ENCODE assay signal across 9 mouse cellular contexts in genomic region chr3:27584607-27585605, GRCm38 (mm10).
DNase-seq lines count a peak whose midpoint lies in the region; ATAC-seq and TF ChIP-seq lines count a peak whose summit lies in the region.
"Had no signal": no experiment of that assay in that cellular context is flagged by ENCODE, and none has a peak within 500 bp of the region (broad histone marks: within the 10 kb centered on the region; RNA-seq: fewer than 3 reads in every experiment).

No protein-coding gene starts in this region.

- WGBS in lung, embryonic 14.5 days: 22% methylated on average over 11 of the region's 11 CpGs
- WGBS in lung, adult 2 months: 33% methylated on average over 11 of the region's 11 CpGs
- WGBS in small intestine, adult 2 months: 77% methylated on average over 11 of the region's 11 CpGs
- WGBS in forebrain, embryonic 14.5 days: 68% methylated on average over 11 of the region's 11 CpGs
- 69% methylated on average over 11 of the region's 11 CpGs for WGBS in forebrain, embryonic 13.5 days

- TF ChIP-seq CTCF in lung, embryonic 14.5 days (IDR thresholded peaks at IDR 0.05; ENCODE audit: low read depth): no peak
- no peak for TF ChIP-seq CTCF in lung, adult 2 months (IDR thresholded peaks at IDR 0.05; ENCODE audit: insufficient read depth, low read length)
- TF ChIP-seq CTCF in small intestine, adult 2 months (IDR thresholded peaks at IDR 0.05; ENCODE audit: extremely low read depth, insufficient read length, insufficient replicate concordance, low read depth, low read length): no peak

- no peak overlapping the region for H3K9ac ChIP-seq in lung, embryonic 14.5 days
- no peak overlapping the region for H3K9ac ChIP-seq in forebrain, embryonic 14.5 days (ENCODE audit: low read length)
- no peak overlapping the region for H3K9ac ChIP-seq in forebrain, embryonic 13.5 days

- ATAC-seq in lung, embryonic 14.5 days (ENCODE audit: insufficient read depth): no peak; the same call in 1 of the 2 replicates
- ATAC-seq in forebrain, embryonic 14.5 days: no peak
- ATAC-seq in forebrain, embryonic 13.5 days: no peak

- no peaks in the 10 kb centered on the region for H3K27me3 ChIP-seq in lung, embryonic 14.5 days (ENCODE audit: insufficient read depth, low read length)
- H3K27me3 ChIP-seq in small intestine, adult 2 months (ENCODE audit: control insufficient read depth, insufficient read depth, low read length): no peaks in the 10 kb centered on the region
- no peaks in the 10 kb centered on the region for H3K27me3 ChIP-seq in forebrain, embryonic 14.5 days (replicated peaks; ENCODE audit: control insufficient read depth, insufficient read depth, low read length)
- no peaks in the 10 kb centered on the region for H3K27me3 ChIP-seq in forebrain, embryonic 13.5 days

- peaks cover 9% of the 10 kb centered on the region for H3K4me1 ChIP-seq in lung, embryonic 14.5 days (ENCODE audit: insufficient read depth)
- peaks cover 14% of the 10 kb centered on the region for H3K4me1 ChIP-seq in lung, adult 2 months (ENCODE audit: control insufficient read depth, insufficient read depth, low read length)
- H3K4me1 ChIP-seq in small intestine, adult 2 months (ENCODE audit: control insufficient read depth, insufficient read depth, insufficient read length, low read length): peaks cover 8% of the 10 kb centered on the region; the same call in 1 of the 2 replicates
- H3K4me1 ChIP-seq in forebrain, embryonic 14.5 days (ENCODE audit: control insufficient read depth, insufficient read depth, low read length): peaks cover 7% of the 10 kb centered on the region; the same call in 1 of the 2 replicates
- H3K4me1 ChIP-seq in forebrain, embryonic 13.5 days: peaks cover 13% of the 10 kb centered on the region; the same call in 1 of the 2 replicates

- no peaks in the 10 kb centered on the region for H3K9me3 ChIP-seq in lung, embryonic 14.5 days (ENCODE audit: low read depth, low read length)
- no peaks in the 10 kb centered on the region for H3K9me3 ChIP-seq in forebrain, embryonic 14.5 days (replicated peaks; ENCODE audit: control insufficient read depth, low read length)
- no peaks in the 10 kb centered on the region for H3K9me3 ChIP-seq in forebrain, embryonic 13.5 days (replicated peaks)

- H3K4me2 ChIP-seq in lung, embryonic 14.5 days: no peak overlapping the region
- H3K4me2 ChIP-seq in forebrain, embryonic 14.5 days (ENCODE audit: low read length): no peak overlapping the region
- no peak overlapping the region for H3K4me2 ChIP-seq in forebrain, embryonic 13.5 days

- H3K36me3 ChIP-seq in lung, embryonic 14.5 days (ENCODE audit: insufficient read depth): no peaks in the 10 kb centered on the region
- H3K36me3 ChIP-seq in small intestine, adult 2 months (ENCODE audit: control insufficient read depth, insufficient read depth, low read length): no peaks in the 10 kb centered on the region; the same call in 1 of the 2 replicates
- no peaks in the 10 kb centered on the region for H3K36me3 ChIP-seq in forebrain, embryonic 14.5 days (ENCODE audit: control insufficient read depth, insufficient read depth, low read length)
- H3K36me3 ChIP-seq in forebrain, embryonic 13.5 days (ENCODE audit: poor library complexity, severe bottlenecking): no peaks in the 10 kb centered on the region

- H3K4me3 ChIP-seq in lung, embryonic 14.5 days (ENCODE audit: low read depth, low read length): no peak overlapping the region
- H3K4me3 ChIP-seq in lung, adult 2 months (replicated peaks; ENCODE audit: extremely low read depth, low read depth, low read length): no peak overlapping the region
- no peak overlapping the region for H3K4me3 ChIP-seq in small intestine, adult 2 months (ENCODE audit: low read depth, low read length)
- no peak overlapping the region for H3K4me3 ChIP-seq in forebrain, embryonic 14.5 days (ENCODE audit: low read depth, low read length)
- H3K4me3 ChIP-seq in forebrain, embryonic 13.5 days: no peak overlapping the region

- TF ChIP-seq POLR2A in lung, adult 2 months (IDR thresholded peaks at IDR 0.05; ENCODE audit: borderline replicate concordance, extremely low read depth, low read depth, low read length): no peak
- no peak for TF ChIP-seq POLR2A in small intestine, adult 2 months (IDR thresholded peaks at IDR 0.05; ENCODE audit: low read depth, low read length)

- H3K27ac ChIP-seq in lung, embryonic 14.5 days (ENCODE audit: low read depth): peak overlapping the region; percentile 60
- H3K27ac ChIP-seq in small intestine, adult 2 months (ENCODE audit: insufficient read depth, low read depth, low read length): peak overlapping the region; percentile 25; the same call in 1 of the 2 replicates
- H3K27ac ChIP-seq in forebrain, embryonic 14.5 days (ENCODE audit: low read depth, low read length): no peak overlapping the region; the same call in 1 of the 2 replicates
- H3K27ac ChIP-seq in forebrain, embryonic 13.5 days: no peak overlapping the region

- DNase-seq in lung, embryonic 14.5 days: no peak
- no peak for DNase-seq in lung, adult 2 months
- DNase-seq in gastrocnemius, postnatal 25 days: peak; percentile 49
- DNase-seq in kidney, postnatal 25 days: peak; percentile 32 to 50
- no peak for DNase-seq in forebrain, embryonic 14.5 days (ENCODE audit: low spot score)
- no peak for DNase-seq in layer of hippocampus, adult 18-20 months (ENCODE audit: low spot score in 2 of 2)
- DNase-seq: right cerebral cortex, adult 18-20 months had no signal

Comparison
In these comparisons a context has a peak if more than half of its experiments do, and no peak if none do; other contexts are left out.
1. DNase-seq: peak in gastrocnemius, postnatal 25 days (single experiment) and kidney, postnatal 25 days (2 of 2); none in lung, embryonic 14.5 days (single experiment), lung, adult 2 months (single experiment), forebrain, embryonic 14.5 days (single experiment) and layer of hippocampus, adult 18-20 months (0 of 2).
2. H3K27ac ChIP-seq: peak in lung, embryonic 14.5 days (single experiment) and small intestine, adult 2 months (single experiment); none in forebrain, embryonic 14.5 days (single experiment) and forebrain, embryonic 13.5 days (single experiment).